Mouse (Mus musculus) kidney, adult 8-10 months (tissue): ENCODE results near the gene Nxn.

Source experiments
- DNase-seq, 2 experiments: peaks; one replicate each; pipeline ENCODE4 v3.0.0; 2022

Nxn gene

GRCm38 (mm10) chr11:76398798-76399586 is at the start of gene Nxn:
TSS of gene Nxn (minus strand) at chr11:76399140.
- DNase-seq: peak; percentile 91 to 93

GRCm38 (mm10) chr11:76446251-76446650 is 47.3 kb upstream of the Nxn start:
- peak in 1 of 2 experiments; percentile 15 for DNase-seq

GRCm38 (mm10) chr11:76445459-76445858 is 46.5 kb upstream of the Nxn start:
- DNase-seq: no peak

GRCm38 (mm10) chr11:76439666-76440065 is 40.7 kb upstream of the Nxn start:
- DNase-seq: no peak

- peak; percentile 34 to 38 for DNase-seq
These were observed 38.0 kb upstream of the Nxn start for GRCm38 (mm10) chr11:76436864-76437437.

- no peak for DNase-seq
These were observed 37.1 kb upstream of the Nxn start for GRCm38 (mm10) chr11:76436009-76436408.

GRCm38 (mm10) chr11:76429966-76430631 is 31.2 kb upstream of the Nxn start:
- DNase-seq: no peak

GRCm38 (mm10) chr11:76429556-76429955 is 30.6 kb upstream of the Nxn start:
- no peak for DNase-seq

GRCm38 (mm10) chr11:76429046-76429445 is 30.1 kb upstream of the Nxn start:
- DNase-seq: no peak

GRCm38 (mm10) chr11:76427781-76428180 is 28.8 kb upstream of the Nxn start:
- no peak for DNase-seq

GRCm38 (mm10) chr11:76425749-76426148 is 26.8 kb upstream of the Nxn start:
- DNase-seq: no peak

- peak in 1 of 2 experiments; percentile 23 for DNase-seq
These were observed 22.0 kb upstream of the Nxn start for GRCm38 (mm10) chr11:76420896-76421295.

GRCm38 (mm10) chr11:76419179-76419578 is 20.2 kb upstream of the Nxn start:
- no peak for DNase-seq

- DNase-seq: no peak
These were observed 19.5 kb upstream of the Nxn start for GRCm38 (mm10) chr11:76418423-76418822.

- DNase-seq: no peak
These were observed 17.0 kb upstream of the Nxn start for GRCm38 (mm10) chr11:76415985-76416384.

GRCm38 (mm10) chr11:76415001-76415400 is 16.1 kb upstream of the Nxn start:
- no peak for DNase-seq

GRCm38 (mm10) chr11:76413202-76413601 is 14.3 kb upstream of the Nxn start:
- DNase-seq: no peak

- peak in 1 of 2 experiments; percentile 39 for DNase-seq
These were observed 11.9 kb upstream of the Nxn start for GRCm38 (mm10) chr11:76410826-76411225.

GRCm38 (mm10) chr11:76406702-76407583 is 8.0 kb upstream of the Nxn start, which contains the start of gene Timm22:
TSS of gene Timm22 (plus strand) at chr11:76406952.
- DNase-seq: peak; percentile 97 to 99

GRCm38 (mm10) chr11:76405626-76406264 is 6.8 kb upstream of the Nxn start:
- DNase-seq: no peak

- no peak for DNase-seq
These were observed 6.2 kb upstream of the Nxn start for GRCm38 (mm10) chr11:76405113-76405512.

- no peak for DNase-seq
These were observed 2.5 kb upstream of the Nxn start for GRCm38 (mm10) chr11:76401398-76401797.
